Mouse (Mus musculus): ENCODE data around the gene Gm10663.

DNA sequence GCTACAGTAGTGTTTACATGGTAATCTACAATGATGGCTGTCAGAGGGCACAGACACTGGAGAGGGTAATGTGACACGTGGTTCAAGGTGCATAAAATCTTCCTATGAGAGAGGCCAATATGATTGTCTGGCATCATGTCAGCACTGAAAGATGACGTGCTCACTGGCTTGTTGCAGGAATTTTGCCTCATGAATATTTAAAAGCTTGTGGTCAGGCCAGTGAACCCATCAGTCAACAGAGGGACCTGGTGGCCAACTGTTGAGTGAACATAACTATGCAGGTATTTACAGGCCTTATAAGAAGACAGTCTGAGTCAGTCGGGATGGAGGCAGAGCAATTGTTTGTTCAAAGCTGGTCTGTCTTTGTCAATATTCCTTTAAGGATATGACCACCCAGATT, 24.9 kb downstream of the Gm10663 start:
- TF ChIP-seq CTCF (IDR thresholded peaks at IDR 0.05; ENCODE audit: control insufficient read depth, insufficient read depth, low read length): no peak
- no peak for TF ChIP-seq POLR2A (IDR thresholded peaks at IDR 0.05; ENCODE audit: borderline replicate concordance, control insufficient read depth, low read depth, low read length)
